Mouse (Mus musculus) limb, embryonic 11.5 days (tissue): ENCODE measurements around the gene Cd9. TPM values are rescaled to one million over a fixed set of nuclear protein-coding genes. Genes with fewer than 3 reads are reported as not detected.
A peak's percentile ranks its signal among the peaks of the same experiment; 100 is the strongest.

Experiments used
- ATAC-seq: fragments of 200-750 bp; cut with Nextera tagmentation; 2 replicates; pipeline ENCODE4 v1.8.0; 2017; ENCODE audit warnings: low read depth; ENCODE audit not compliant: insufficient number of reproducible peaks, low FRiP score, low TSS enrichment
- DNase-seq: peaks from one replicate; pipeline ENCODE4 v3.0.0-alpha.2; 2015; ENCODE audit warnings: low spot score
- H3K27ac ChIP-seq: fragments of 300-500 bp; sonication (generic); replicated peaks from 2 replicates; pipeline ENCODE4 v1.5.1; 2014; ENCODE audit warnings: low read depth, mild to moderate bottlenecking, low read length
- H3K27me3 ChIP-seq: fragments of 300-500 bp; sonication (generic); 2 replicates; pipeline ENCODE4 v1.6.1; 2014; ENCODE audit warnings: mild to moderate bottlenecking, low read length, mixed read lengths; ENCODE audit not compliant: control insufficient read depth, insufficient read depth
- H3K36me3 ChIP-seq: fragments of 300-500 bp; sonication (generic); 2 replicates; pipeline ENCODE4 v1.6.1; 2014; ENCODE audit warnings: mild to moderate bottlenecking, low read length, moderate library complexity, mixed read lengths; ENCODE audit not compliant: control insufficient read depth, insufficient read depth
- H3K4me1 ChIP-seq: fragments of 300-500 bp; sonication (generic); 2 replicates; pipeline ENCODE4 v1.6.1; 2014; ENCODE audit warnings: low read length, mixed read lengths; ENCODE audit not compliant: control insufficient read depth, insufficient read depth
- H3K4me2 ChIP-seq: fragments of 300-500 bp; sonication (generic); 2 replicates; pipeline ENCODE4 v1.6.1; 2014; ENCODE audit warnings: low read depth, mild to moderate bottlenecking, moderate library complexity; ENCODE audit not compliant: severe bottlenecking
- H3K4me3 ChIP-seq: fragments of 300-500 bp; sonication (generic); 2 replicates; pipeline ENCODE4 v1.5.1; 2014; ENCODE audit warnings: low read depth, low read length
- H3K9ac ChIP-seq: fragments of 300-500 bp; sonication (generic); 2 replicates; pipeline ENCODE4 v1.6.1; 2014; ENCODE audit warnings: mild to moderate bottlenecking, low read length
- H3K9me3 ChIP-seq: fragments of 300-500 bp; sonication (generic); 2 replicates; pipeline ENCODE4 v1.6.1; 2016; ENCODE audit warnings: low read length; ENCODE audit not compliant: control insufficient read depth
- WGBS: fragments of 180-500 bp; shearing (Covaris S2); extraction: QIAGEN DNeasy Blood & Tissue Kit; methylation state at CpG from one replicate; pipeline ENCODE4 v1.1.7; 2014; 5-methylcytosine and 5-hydroxymethylcytosine counted together
- polyA plus RNA-seq: library from polyadenylated mRNA; unstranded; fragments of >200 nt; fragmentation: Nextera tagmentation; extraction: Ambion mirVana; gene quantifications from 2 replicates; pipeline ENCODE4 v1.2.1, GENCODE M21; 2014

The Cd9 gene
- polyA plus RNA-seq, 1 experiment from 2014 or later: 42.4 TPM

DNA sequence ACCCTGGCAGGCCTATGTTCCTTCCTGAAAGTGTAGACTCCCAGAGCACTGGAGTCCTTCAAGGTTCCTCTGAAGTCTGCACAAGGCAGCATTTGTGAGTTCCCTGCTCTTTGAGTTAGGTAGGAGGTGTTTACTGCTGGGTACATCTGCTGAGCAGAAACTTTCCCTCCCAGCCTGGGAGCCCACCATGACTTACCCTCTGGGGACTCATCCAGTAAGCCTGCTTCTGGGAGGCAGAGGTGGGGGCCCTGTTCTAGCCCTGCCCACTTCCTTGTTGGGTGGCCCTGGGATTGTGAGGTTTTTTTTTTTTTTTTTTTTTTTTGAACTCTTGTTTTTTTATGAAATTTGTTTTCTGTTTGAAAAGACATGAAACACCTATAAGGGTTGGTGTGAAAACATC lies 16.1 kb upstream of the Cd9 start:
- no peak for ATAC-seq
- Histone ChIP-seq H3K4me3 (no peak overlapping the region), H3K9me3 (no peaks in the 10 kb centered on the region), H3K27me3 (no peaks in the 10 kb centered on the region), H3K4me1 (no peaks in the 10 kb centered on the region), H3K27ac (no peak overlapping the region), H3K4me2 (no peak overlapping the region), H3K36me3 (no peaks in the 10 kb centered on the region), H3K9ac (no peak overlapping the region)
- DNase-seq: no peak

DNA sequence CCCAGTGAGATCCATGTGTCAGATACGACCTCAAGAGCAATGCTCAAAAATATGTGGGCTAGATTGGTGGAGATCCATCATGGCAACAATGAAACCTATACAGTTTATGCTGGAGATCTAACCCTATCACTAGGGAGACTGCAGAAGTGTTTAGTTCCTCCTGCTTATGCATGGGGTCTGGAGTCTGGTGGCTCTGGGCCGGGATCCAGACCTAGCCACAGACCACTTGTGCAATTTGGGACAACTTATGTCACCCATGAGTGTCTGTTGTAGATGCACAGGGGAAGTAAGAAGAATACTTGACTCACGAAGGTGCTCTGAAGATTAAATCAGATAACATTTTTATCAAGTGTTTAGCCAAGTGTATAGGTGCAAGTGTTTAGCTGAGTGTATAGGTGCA lies 15.2 kb upstream of the Cd9 start:
- H3K27me3 ChIP-seq: no peaks in the 10 kb centered on the region
- H3K36me3 ChIP-seq: no peaks in the 10 kb centered on the region
- H3K9ac ChIP-seq: no peak overlapping the region
- no peak overlapping the region for H3K4me3 ChIP-seq
- H3K4me1 ChIP-seq: no peaks in the 10 kb centered on the region
- H3K4me2 ChIP-seq: no peak overlapping the region
- no peak overlapping the region for H3K27ac ChIP-seq
- ATAC-seq: no peak
- no peaks in the 10 kb centered on the region for H3K9me3 ChIP-seq
- no peak for DNase-seq
- WGBS: 85% methylated on average over 3 of the region's 3 CpGs

DNA sequence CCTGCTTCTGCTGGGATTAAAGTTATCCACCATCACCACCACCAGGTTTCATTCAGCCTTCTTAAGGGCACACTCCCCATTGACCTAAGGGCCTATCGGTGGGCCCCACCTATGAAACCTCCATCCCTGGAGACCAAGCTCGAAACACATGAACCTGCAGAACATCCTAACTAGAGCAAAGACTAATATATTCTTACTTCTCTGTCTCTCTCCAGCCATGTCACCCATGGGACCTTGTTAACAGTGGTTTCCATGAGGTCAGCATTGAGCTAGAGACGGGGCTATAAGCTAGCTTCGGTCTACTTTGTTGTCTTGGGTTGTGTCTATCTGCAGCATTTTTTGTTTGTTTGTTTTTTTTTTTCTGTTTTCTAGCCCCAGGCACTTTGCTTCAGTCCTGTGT lies 11.8 kb upstream of the Cd9 start:
- Histone ChIP-seq H3K4me1 (no peaks in the 10 kb centered on the region), H3K27me3 (no peaks in the 10 kb centered on the region), H3K4me2 (no peak overlapping the region), H3K9me3 (no peaks in the 10 kb centered on the region), H3K27ac (no peak overlapping the region), H3K9ac (no peak overlapping the region), H3K36me3 (no peaks in the 10 kb centered on the region), H3K4me3 (no peak overlapping the region)
- WGBS: 91% methylated on average over 4 of the region's 4 CpGs
- ATAC-seq: no peak
- no peak for DNase-seq

DNA sequence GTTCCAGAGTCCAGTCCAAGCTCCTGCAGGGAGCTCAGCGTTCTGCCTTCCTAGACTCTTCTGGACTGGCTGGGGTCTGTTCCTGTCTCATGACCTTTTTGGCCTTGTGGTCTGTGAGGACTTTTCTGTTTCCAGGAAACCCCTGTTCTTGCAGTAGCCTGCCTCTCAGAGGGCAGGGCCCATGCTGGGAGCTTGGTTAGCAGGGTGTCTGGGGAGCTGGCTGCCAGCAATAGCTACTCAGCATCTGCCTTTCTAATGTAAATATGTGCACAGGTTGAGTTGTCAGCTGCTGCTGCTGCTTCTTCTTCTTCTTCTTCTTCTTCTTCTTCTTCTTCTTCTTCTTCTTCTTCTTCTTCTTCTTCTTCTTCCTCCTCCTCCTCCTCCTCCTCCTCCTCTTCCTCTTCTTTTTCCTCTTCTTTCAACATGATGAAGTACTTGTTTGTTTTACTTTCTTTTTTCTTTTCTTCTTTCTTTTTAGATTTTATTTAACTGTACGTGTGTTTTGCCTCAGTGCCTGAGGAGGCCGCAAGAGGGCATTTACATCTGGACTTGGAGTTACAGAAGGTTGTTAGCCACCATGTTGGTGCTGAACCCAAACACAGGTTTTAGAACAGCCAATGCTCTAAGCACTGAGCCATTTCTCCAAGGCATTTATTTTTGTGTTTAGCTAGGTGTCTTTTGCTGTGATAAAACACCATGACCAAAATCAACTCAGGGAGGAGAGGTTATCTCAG lies 10.2 kb upstream of the Cd9 start:
- Histone ChIP-seq H3K9me3 (no peaks in the 10 kb centered on the region), H3K4me2 (no peak overlapping the region), H3K27me3 (no peaks in the 10 kb centered on the region), H3K4me1 (no peaks in the 10 kb centered on the region), H3K9ac (no peak overlapping the region), H3K4me3 (no peak overlapping the region), H3K27ac (no peak overlapping the region), H3K36me3 (no peaks in the 10 kb centered on the region)
- 50% methylated on average over 3 of the region's 3 CpGs for WGBS
- ATAC-seq: no peak
- DNase-seq: no peak

DNA sequence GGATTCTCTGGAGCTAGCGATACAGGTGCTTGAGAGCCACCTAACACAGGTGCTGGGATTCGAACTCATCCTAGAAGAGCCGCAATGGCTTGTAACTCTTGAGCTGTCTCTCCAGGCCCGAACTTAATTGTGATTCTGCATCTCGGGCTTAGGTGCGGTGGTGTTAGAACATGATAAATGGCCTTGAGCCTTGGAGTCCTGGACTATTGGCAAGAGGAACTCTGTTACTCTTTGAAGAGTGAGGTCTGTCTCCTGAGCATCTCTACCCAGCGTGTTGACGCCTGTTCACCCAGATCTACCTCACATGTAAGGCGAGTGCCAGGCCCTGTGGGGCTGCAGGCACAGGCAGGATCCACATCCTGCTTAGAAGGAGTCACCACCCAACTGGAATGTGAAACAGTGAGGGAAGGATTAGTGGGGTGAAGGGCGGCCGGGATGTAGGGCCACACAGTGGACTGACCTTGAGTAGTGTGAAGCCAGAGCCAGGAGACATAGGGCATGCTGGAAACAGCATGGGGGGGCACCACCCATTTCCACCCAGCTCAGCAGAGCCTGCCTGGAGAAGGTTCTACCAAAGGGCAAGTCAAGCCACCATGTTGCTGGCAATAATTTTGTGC lies 8.7 kb upstream of the Cd9 start:
- Histone ChIP-seq H3K4me2 (no peak overlapping the region), H3K27me3 (no peaks in the 10 kb centered on the region), H3K4me3 (no peak overlapping the region), H3K9me3 (no peaks in the 10 kb centered on the region), H3K9ac (no peak overlapping the region), H3K27ac (no peak overlapping the region), H3K36me3 (no peaks in the 10 kb centered on the region), H3K4me1 (no peaks in the 10 kb centered on the region)
- no peak for DNase-seq
- ATAC-seq: no peak
- 82% methylated on average over 11 of the region's 11 CpGs for WGBS

DNA sequence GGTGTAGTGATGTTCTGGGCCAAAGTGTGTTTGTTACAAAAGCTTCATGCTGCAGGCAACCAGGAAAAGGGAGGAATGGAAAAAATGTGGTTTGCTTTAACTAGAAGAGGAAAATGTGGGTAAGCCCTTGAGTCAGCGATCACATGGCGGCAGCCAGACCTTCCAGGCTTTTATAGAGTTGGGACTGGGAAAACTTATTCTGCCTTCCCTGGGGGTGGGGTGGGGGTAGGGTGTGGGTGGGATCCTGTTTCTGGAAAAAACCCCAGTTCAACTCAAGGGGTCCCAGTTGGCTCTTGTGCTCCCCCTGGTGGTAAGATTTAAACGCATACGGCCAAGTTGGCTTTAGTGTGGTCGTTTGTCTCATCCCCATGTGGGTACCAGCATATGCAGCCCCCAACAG lies 3.5 kb upstream of the Cd9 start:
- H3K4me2 ChIP-seq: no peak overlapping the region
- H3K4me1 ChIP-seq: 0 out of 2 replicates have a peak, but pooled peaks cover 6% of the 10 kb centered on the region
- ATAC-seq: no peak
- no peak overlapping the region for H3K9ac ChIP-seq
- peak; percentile 69 for DNase-seq
- no peaks in the 10 kb centered on the region for H3K36me3 ChIP-seq
- H3K4me3 ChIP-seq: no peak overlapping the region
- H3K9me3 ChIP-seq: no peaks in the 10 kb centered on the region
- H3K27ac ChIP-seq: no peak overlapping the region
- H3K27me3 ChIP-seq: peaks cover 13% of the 10 kb centered on the region
- 25% methylated on average over 5 of the region's 5 CpGs for WGBS

DNA sequence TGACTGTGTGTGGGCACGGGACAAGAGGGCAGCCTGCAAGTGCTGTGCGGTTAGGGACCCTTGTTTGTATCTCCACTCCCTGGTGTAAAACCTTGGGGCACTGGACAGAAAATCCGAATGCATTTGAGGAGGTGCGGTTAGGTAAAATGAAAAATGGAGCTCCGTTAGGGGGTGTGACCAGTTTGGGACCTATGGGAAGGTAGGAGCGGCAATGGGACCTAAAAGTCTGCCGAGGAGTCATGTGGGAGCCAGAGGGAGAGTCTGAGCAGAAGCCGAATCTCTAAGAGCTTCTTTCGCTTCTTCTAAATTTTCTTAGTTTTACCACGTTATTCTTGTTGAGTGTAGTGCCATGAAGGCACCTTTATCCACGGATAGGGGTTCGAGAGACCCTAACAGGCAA lies 1.8 kb upstream of the Cd9 start:
- H3K4me2 ChIP-seq: no peak overlapping the region
- H3K36me3 ChIP-seq: no peaks in the 10 kb centered on the region
- WGBS: 87% methylated on average over 12 of the region's 12 CpGs
- DNase-seq (no peak), ATAC-seq (no peak)
- H3K9me3 ChIP-seq: no peaks in the 10 kb centered on the region
- H3K4me1 ChIP-seq: 0 out of 2 replicates have a peak, but pooled peaks cover 6% of the 10 kb centered on the region
- no peak overlapping the region for H3K9ac ChIP-seq
- H3K4me3 ChIP-seq: no peak overlapping the region
- H3K27me3 ChIP-seq: peaks cover 19% of the 10 kb centered on the region
- H3K27ac ChIP-seq: no peak overlapping the region

DNA sequence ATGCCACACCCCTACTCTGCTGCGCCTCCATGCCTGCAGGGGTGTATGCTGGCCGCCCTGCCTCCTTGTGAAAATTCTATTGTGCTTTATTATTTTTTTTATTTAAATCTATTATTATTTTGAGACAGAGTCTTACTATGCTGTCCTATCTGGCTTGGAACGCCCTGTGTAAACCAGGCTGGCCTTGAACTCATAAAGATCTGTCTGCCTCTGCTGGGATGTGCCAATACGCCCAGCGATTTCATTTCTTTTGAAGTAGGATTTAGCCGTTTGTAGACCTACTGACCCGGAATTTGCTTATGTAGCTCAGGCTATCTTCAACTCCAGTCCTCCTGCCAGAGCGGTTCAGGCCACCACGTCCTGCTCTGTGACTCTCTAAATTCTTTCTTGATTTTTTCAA lies 770 bp upstream of the Cd9 start:
- no peak overlapping the region for H3K9ac ChIP-seq
- H3K4me2 ChIP-seq: no peak overlapping the region
- 0 out of 2 replicates have a peak, but pooled peaks cover 6% of the 10 kb centered on the region for H3K4me1 ChIP-seq
- no peaks in the 10 kb centered on the region for H3K9me3 ChIP-seq
- ATAC-seq: no peak
- DNase-seq: no peak
- peaks cover 19% of the 10 kb centered on the region for H3K27me3 ChIP-seq
- H3K27ac ChIP-seq: no peak overlapping the region
- WGBS: 65% methylated on average over 9 of the region's 9 CpGs
- no peak overlapping the region for H3K4me3 ChIP-seq
- H3K36me3 ChIP-seq: no peaks in the 10 kb centered on the region
